Mouse (Mus musculus) forebrain, embryonic 14.5 days (tissue): ENCODE measurements around the gene Gabrb3. TPM values are rescaled to one million over a fixed set of nuclear protein-coding genes. Genes with fewer than 3 reads are reported as not detected.

Experiments
- ATAC-seq: fragments of 200-750 bp; cut with Nextera tagmentation; 2 replicates; pipeline ENCODE4 v1.8.0; 2017; ENCODE audit warnings: mild to moderate bottlenecking, moderate library complexity
- DNase-seq: peaks from one replicate; pipeline ENCODE4 v3.0.0-alpha.2; 2015; ENCODE audit warnings: low spot score
- H3K27ac ChIP-seq: fragments of 300-500 bp; sonication (generic); 2 replicates; pipeline ENCODE4 v1.5.1; 2014; ENCODE audit warnings: low read depth, mild to moderate bottlenecking, control low read depth, low read length, moderate library complexity
- H3K27me3 ChIP-seq: fragments of 300-500 bp; sonication (generic); replicated peaks from 2 replicates; pipeline ENCODE4 v1.6.1; 2014; ENCODE audit warnings: low read length, control low read depth, mixed read lengths; ENCODE audit not compliant: control insufficient read depth, insufficient read depth
- H3K36me3 ChIP-seq: fragments of 300-500 bp; sonication (generic); 2 replicates; pipeline ENCODE4 v1.6.1; 2014; ENCODE audit warnings: low read length, control low read depth; ENCODE audit not compliant: control insufficient read depth, insufficient read depth
- H3K4me1 ChIP-seq: fragments of 300-500 bp; sonication (generic); 2 replicates; pipeline ENCODE4 v1.6.1; 2014; ENCODE audit warnings: antibody characterized with exemption, low read length, control low read depth; ENCODE audit not compliant: control insufficient read depth, insufficient read depth
- H3K4me2 ChIP-seq: fragments of 300-500 bp; sonication (generic); 2 replicates; pipeline ENCODE4 v1.6.1; 2014; ENCODE audit warnings: mild to moderate bottlenecking, control low read depth, low read length
- H3K4me3 ChIP-seq: fragments of 300-500 bp; sonication (generic); 2 replicates; pipeline ENCODE4 v1.5.1; 2014; ENCODE audit warnings: low read depth, low read length, control low read depth
- H3K9ac ChIP-seq: fragments of 300-500 bp; sonication (generic); 2 replicates; pipeline ENCODE4 v1.6.1; 2014; ENCODE audit warnings: mild to moderate bottlenecking, low read length, control low read depth, moderate library complexity
- H3K9me3 ChIP-seq: fragments of 300-500 bp; sonication (generic); replicated peaks from 2 replicates; pipeline ENCODE4 v1.6.1; 2016; ENCODE audit warnings: low read length, control low read depth, mixed read lengths; ENCODE audit not compliant: control insufficient read depth
- WGBS: fragments of 180-500 bp; shearing (Covaris S2); extraction: QIAGEN DNeasy Blood & Tissue Kit; methylation state at CpG from one replicate; pipeline ENCODE4 v1.1.7; 2014; 5-methylcytosine and 5-hydroxymethylcytosine counted together
- polyA plus RNA-seq: library from polyadenylated mRNA; unstranded; fragments of >200 nt; fragmentation: Nextera tagmentation; extraction: Ambion mirVana; gene quantifications from 2 replicates; pipeline ENCODE4 v1.2.1, GENCODE M21; 2014

Gene Gabrb3
- polyA plus RNA-seq, 1 experiment from 2014 or later, result 32.7 TPM

DNA sequence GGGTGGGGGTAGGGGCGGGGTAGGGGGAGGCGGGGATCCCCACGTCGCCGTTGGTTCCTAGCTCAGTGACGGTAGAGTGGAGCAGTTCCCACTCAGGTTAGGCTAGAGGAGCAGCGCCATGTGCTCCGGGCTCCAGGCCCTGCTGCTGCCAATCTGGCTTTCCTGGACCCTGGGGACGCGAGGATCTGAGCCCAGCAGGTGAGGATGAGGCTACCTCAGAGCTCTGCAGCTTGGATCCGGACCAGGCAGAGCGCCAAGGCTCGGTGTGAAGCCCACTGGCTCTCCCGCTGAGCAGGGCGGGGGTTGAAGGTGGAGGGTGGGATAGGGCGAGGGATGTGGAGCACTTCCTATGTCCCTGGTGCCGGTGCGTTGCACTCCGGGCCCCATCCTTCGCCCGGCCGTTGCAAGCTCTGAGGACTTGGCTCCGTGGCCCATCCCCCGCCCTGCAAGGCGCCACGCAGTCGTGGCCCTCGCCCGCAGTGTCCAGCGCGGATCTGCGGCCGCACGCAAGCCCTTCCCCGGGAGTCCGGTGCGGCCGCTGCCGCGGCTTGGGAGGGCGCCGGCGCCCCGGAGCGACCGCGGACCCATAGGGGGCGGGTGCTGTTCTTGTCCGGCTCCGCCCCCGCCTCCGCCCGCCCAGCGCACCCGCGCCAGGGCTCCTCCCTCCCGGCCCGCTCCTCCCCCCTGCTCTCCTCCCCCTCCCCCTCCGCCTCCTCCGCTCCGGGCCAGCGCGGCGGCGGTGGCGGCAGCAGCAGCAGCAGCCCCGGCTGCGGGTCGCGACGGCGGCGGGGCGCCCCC lies 171.2 kb downstream of the Gabrb3 start:
- H3K9ac ChIP-seq, result peak overlapping the region; percentile 80
- peak; percentile 94 for ATAC-seq

DNA sequence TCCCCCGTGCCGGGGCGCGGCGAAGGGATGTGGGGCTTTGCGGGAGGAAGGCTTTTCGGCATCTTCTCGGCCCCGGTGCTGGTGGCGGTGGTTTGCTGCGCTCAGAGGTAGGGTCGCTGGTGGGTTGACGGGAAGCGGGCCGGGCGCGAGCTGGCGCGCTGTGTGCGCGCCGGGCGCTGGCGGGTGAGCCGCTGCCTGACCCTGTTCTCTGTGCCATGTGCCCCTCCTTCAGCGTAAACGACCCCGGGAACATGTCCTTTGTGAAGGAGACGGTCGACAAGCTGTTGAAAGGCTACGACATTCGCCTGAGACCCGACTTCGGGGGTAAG lies 171.7 kb downstream of the Gabrb3 start:
- Histone ChIP-seq H3K4me3 (peak overlapping the region; percentile 63), H3K27me3 (no peaks in the 10 kb centered on the region), H3K4me2 (peak overlapping the region; percentile 93), H3K9ac (peak overlapping the region; percentile 80), H3K27ac (peak overlapping the region; percentile 79), H3K4me1 (no peaks in the 10 kb centered on the region), H3K36me3 (no peaks in the 10 kb centered on the region), H3K9me3 (no peaks in the 10 kb centered on the region)
- peak; percentile 81 for ATAC-seq
- DNase-seq, result no peak
- under 1% methylated on average over 32 of the region's 34 CpGs for WGBS

More for the DNA sequence above, 171.2 kb downstream of the Gabrb3 start:
- Histone ChIP-seq H3K4me3 (peak overlapping the region; percentile 63), H3K36me3 (no peaks in the 10 kb centered on the region), H3K27me3 (no peaks in the 10 kb centered on the region), H3K4me2 (peak overlapping the region; percentile 93), H3K9me3 (no peaks in the 10 kb centered on the region), H3K27ac (peak overlapping the region; percentile 79), H3K4me1 (no peaks in the 10 kb centered on the region)
- WGBS, result under 1% methylated on average over 48 of the region's 74 CpGs
- peak; percentile 89 for DNase-seq

DNA sequence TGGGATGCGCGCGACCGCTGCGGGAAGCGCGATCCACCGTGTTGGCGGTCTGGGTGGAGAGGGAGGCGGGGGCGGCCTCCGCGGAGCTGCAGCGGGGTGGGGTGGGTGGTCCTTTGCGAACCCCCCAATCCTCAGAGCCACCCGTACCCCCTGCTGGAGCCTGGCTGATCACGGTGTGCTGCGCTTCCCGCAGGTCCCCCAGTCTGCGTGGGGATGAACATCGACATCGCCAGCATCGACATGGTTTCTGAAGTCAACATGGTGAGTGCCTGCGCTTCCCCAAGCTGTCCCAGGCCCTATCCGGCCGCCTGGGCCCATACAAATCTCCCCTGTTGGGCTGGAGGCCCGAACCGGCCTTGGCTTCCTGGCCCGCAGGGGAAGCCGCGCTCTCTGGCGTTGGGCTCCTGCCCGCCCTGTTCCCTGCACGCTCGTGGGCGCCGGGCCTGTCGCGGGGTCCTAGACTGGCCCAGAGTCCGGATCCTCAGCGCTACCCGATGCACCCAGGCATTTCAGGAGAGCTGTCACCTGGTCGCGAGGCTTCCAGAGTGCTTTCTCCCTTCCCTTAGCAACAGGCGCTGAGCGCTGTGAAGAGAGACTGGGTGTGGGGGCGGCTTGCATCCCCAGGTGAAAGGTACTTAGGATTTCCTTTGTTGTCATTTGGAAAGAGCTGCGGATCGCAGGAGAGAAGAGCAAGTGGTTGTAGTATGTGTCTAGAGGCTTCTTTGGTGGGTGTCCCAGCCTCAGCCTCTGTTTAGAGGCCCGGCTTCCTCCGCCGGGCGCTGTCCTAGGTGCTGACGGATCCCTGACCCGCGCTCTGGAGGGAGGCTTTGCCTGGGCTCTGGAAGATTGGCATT lies 172.3 kb downstream of the Gabrb3 start:
- Histone ChIP-seq H3K9ac (peak overlapping the region; percentile 80), H3K9me3 (no peaks in the 10 kb centered on the region), H3K27ac (peak overlapping the region; percentile 79), H3K4me2 (peak overlapping the region; percentile 93), H3K36me3 (no peaks in the 10 kb centered on the region), H3K27me3 (no peaks in the 10 kb centered on the region), H3K4me3 (peak overlapping the region; percentile 63), H3K4me1 (no peaks in the 10 kb centered on the region)
- ATAC-seq (peak; percentile 45), DNase-seq (peak; percentile 52)
- under 1% methylated on average over 53 of the region's 56 CpGs for WGBS

DNA sequence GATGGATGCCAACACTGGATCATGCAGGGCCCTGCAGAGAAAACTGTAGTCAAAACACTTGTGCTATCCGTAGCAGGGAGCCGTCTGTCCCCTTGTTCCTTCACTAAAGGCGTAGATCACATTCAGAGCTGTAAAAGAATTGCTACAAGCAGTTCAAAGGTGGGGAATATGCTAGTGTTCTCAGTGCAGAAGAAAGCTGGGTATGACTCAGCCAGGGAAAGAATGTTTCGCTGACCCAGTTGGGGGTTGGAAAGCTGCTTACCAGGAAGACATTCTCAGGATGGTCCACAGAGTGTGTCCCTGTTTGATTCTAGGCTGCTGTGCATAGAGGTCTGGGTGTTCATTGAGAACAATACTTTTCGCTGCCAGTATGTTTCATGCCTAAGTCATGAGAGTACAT lies 177.8 kb downstream of the Gabrb3 start:
- Histone ChIP-seq H3K4me1 (no peaks in the 10 kb centered on the region), H3K27ac (no peak overlapping the region), H3K4me2 (no peak overlapping the region), H3K36me3 (no peaks in the 10 kb centered on the region), H3K9me3 (no peaks in the 10 kb centered on the region), H3K27me3 (no peaks in the 10 kb centered on the region), H3K9ac (no peak overlapping the region), H3K4me3 (no peak overlapping the region)
- ATAC-seq (no peak), DNase-seq (no peak)
- WGBS, result 65% methylated on average over 5 of the region's 5 CpGs

DNA sequence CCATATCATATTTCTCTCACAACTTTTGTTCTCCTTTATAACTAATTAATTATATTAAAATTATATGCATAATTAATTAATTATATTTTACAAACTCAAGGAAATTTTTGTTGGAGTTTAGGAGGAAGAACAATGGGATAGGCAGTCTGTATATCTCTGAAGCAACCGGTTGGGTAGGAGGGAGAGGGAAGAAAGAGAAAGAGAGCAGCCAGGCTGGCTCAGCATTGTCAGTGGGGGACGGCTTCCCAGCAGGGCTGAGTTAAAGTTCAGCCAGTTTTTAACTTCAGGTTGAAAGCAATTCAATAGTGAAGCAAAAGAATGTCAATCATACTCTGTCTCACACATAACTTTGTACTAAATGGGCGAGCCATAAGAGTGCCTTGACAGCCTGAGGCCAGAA lies 199.2 kb downstream of the Gabrb3 start:
- ATAC-seq, result no peak; the same call in 1 of the 2 replicates
- WGBS, result 11% methylated on average over 3 of the region's 3 CpGs
- Histone ChIP-seq H3K4me3 (no peak overlapping the region), H3K9ac (no peak overlapping the region), H3K4me2 (no peak overlapping the region), H3K27me3 (no peaks in the 10 kb centered on the region), H3K4me1 (no peaks in the 10 kb centered on the region), H3K36me3 (no peaks in the 10 kb centered on the region), H3K9me3 (no peaks in the 10 kb centered on the region), H3K27ac (no peak overlapping the region)
- DNase-seq, result no peak

DNA sequence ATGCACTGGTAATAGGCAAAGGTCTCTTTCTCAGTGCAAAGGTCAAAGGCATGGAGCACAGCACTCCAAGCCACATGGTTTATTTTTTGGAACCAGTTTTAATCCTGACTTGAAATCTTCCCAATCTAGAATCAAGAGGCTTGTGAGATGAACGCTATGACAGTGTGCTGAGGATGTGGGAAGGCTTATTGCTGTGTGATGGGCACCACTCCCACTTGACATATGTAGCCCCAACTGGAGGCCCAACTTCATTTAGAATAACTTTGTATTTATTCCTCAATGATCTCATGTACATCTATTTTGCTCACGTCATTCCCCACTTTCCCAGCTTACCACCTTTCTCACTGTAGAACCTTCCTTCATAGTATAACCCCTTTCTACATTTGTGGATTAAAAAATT lies 200.5 kb downstream of the Gabrb3 start:
- H3K27me3 ChIP-seq, result no peaks in the 10 kb centered on the region
- DNase-seq (no peak), ATAC-seq (no peak)
- no peak overlapping the region for H3K27ac ChIP-seq
- no peaks in the 10 kb centered on the region for H3K9me3 ChIP-seq
- no peaks in the 10 kb centered on the region for H3K4me1 ChIP-seq
- no peak overlapping the region for H3K9ac ChIP-seq
- 90% methylated on average over 2 of the region's 2 CpGs for WGBS
- H3K4me2 ChIP-seq, result no peak overlapping the region
- no peaks in the 10 kb centered on the region for H3K36me3 ChIP-seq
- no peak overlapping the region for H3K4me3 ChIP-seq

DNA sequence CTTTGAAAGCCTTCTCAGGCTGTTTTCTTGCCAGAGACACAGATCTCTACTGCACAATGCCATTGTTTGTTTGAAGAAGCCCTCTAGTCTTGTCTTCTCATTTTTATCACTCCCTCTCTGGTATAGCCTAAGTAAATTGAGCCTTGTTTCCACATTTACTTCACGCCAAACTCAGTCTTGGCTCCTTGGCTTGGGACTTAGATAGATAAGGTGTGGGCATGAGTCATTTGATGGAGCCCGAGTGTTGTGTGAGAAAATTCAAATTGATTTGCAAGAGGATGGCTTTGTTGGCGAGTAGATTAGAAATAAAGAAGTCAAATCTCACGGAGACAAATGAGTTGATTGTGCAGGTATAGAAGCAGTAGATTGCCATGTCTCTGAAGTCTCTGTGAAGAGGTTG lies 204.2 kb downstream of the Gabrb3 start:
- no peaks in the 10 kb centered on the region for H3K27me3 ChIP-seq
- H3K4me2 ChIP-seq, result no peak overlapping the region
- no peak overlapping the region for H3K4me3 ChIP-seq
- no peak overlapping the region for H3K27ac ChIP-seq
- no peaks in the 10 kb centered on the region for H3K4me1 ChIP-seq
- no peaks in the 10 kb centered on the region for H3K9me3 ChIP-seq
- 84% methylated on average over 4 of the region's 4 CpGs for WGBS
- H3K9ac ChIP-seq, result no peak overlapping the region
- ATAC-seq (no peak), DNase-seq (no peak)
- H3K36me3 ChIP-seq, result no peaks in the 10 kb centered on the region

DNA sequence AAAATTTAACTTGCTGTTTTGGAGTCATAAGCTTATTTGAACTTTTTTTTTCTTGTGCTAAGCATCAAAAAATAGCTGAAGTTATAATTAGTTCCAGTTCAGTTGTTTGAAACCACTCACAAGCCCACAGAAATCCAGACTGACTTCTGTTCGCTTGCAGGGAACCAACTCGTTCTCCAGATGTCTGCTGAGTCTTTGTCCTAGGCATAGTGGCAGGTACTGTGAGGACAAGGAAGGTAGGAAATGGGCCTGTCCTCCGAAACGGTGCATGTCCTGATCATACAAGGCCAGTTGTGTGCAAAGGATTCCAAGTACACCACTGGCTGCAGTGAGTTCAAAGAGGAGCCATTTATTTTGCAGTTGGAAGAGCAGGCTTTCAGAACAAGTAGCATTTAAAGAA lies 215.5 kb downstream of the Gabrb3 start:
- ATAC-seq (no peak), DNase-seq (no peak)
- Histone ChIP-seq H3K4me1 (no peaks in the 10 kb centered on the region), H3K27ac (no peak overlapping the region), H3K9ac (no peak overlapping the region), H3K4me2 (no peak overlapping the region), H3K36me3 (no peaks in the 10 kb centered on the region), H3K27me3 (no peaks in the 10 kb centered on the region), H3K9me3 (no peaks in the 10 kb centered on the region), H3K4me3 (no peak overlapping the region)
- WGBS, result 62% methylated on average over 4 of the region's 4 CpGs

DNA sequence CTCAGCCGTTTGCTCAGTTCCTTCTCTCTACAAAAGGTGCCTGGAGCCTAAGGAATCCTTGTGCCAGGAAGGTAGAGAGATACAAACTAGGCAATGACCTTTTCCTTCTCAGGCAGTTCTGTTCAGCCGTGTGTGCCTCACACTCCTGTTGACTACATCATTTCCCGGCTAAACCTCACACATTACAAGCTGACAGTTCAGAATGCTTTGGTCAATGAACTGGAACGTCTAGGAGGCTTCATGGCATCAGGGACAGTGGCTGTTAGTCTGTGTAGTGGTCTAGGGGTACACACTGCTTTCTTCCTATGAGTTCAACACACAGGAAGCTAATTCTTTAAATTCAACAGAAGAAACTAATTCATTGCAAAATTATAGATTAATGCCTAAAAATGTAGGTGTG lies 216.2 kb downstream of the Gabrb3 start:
- no peak overlapping the region for H3K9ac ChIP-seq
- 66% methylated on average over 4 of the region's 4 CpGs for WGBS
- ATAC-seq, result no peak
- no peaks in the 10 kb centered on the region for H3K9me3 ChIP-seq
- H3K27ac ChIP-seq, result no peak overlapping the region
- no peak overlapping the region for H3K4me3 ChIP-seq
- no peak overlapping the region for H3K4me2 ChIP-seq
- no peaks in the 10 kb centered on the region for H3K4me1 ChIP-seq
- H3K36me3 ChIP-seq, result no peaks in the 10 kb centered on the region
- no peak for DNase-seq
- no peaks in the 10 kb centered on the region for H3K27me3 ChIP-seq
